Mouse (Mus musculus): ENCODE measurements at regions not wholly inside any gene's neighbourhood (a gene's known extent, or its start where the extent isn't known, plus 50 kb on each side); places are given as distances from the start of the nearest gene placed in this dataset.
A peak's percentile ranks its signal among the peaks of the same experiment; 100 is the strongest.

GRCm38 (mm10) chr14:24550763-24551471 lies 64.0 kb downstream of the Rps24 start:
- DNase-seq (ENCODE audit: low read depth, low spot score), result no peak

GRCm38 (mm10) chr14:24551472-24551783 lies 64.5 kb downstream of the Rps24 start:
- DNase-seq (ENCODE audit: low read depth, low spot score), result no peak

DNA sequence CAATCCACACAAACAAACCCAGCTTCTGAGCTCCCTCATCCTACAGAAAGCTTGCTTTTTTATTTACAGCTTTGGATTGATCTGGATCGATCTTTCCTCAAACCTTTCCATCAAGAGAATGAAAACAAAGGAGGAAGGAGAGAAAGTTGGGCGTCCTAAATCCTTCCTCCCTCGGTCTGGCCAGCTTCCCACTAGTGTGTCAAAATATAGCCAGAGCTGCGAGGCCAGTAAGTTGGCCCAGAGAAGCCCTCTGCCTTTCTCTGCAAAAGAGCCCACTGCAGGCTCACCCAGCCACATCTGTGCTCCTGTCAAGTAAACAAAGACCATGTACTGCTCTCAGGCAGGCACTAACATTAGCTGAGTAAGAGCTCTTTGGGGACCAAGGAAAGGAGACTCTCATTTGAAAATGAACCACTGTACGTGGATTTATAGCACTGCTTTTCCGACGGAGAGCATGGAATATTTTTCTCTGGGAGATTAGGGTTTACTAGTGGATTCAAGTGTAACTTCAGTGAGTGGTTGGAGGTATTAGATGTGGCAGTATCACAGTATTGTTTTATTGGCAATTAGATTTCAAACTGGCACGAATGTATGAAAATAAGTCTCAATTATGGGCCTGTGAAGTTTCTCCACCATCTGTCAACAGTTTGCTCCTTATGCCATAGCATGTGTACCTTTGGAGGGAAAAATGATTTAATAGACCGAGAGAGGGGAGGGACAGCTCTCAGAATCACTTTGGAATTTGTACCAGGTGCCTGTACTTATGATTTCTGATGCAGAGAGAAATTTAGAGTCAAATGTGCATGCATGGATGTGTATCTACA lies 78.1 kb downstream of the Rps24 start:
- DNase-seq (ENCODE audit: low read depth, low spot score), result no peak

GRCm38 (mm10) chr14:24565718-24566322 lies 78.9 kb downstream of the Rps24 start:
- DNase-seq (ENCODE audit: low read depth, low spot score), result no peak

- no peak for DNase-seq (ENCODE audit: low read depth, low spot score)
Observed at GRCm38 (mm10) chr14:24575111-24575510, 88.2 kb downstream of the Rps24 start.

GRCm38 (mm10) chr14:24578535-24579111 lies 91.7 kb downstream of the Rps24 start:
- DNase-seq (ENCODE audit: low read depth, low spot score), result no peak

GRCm38 (mm10) chr14:24579153-24579795 lies 92.3 kb downstream of the Rps24 start:
- DNase-seq (ENCODE audit: low read depth, low spot score), result peak; percentile 36

- DNase-seq (ENCODE audit: low read depth, low spot score), result no peak
Observed at GRCm38 (mm10) chr14:24586133-24586908, 99.4 kb downstream of the Rps24 start.

DNA sequence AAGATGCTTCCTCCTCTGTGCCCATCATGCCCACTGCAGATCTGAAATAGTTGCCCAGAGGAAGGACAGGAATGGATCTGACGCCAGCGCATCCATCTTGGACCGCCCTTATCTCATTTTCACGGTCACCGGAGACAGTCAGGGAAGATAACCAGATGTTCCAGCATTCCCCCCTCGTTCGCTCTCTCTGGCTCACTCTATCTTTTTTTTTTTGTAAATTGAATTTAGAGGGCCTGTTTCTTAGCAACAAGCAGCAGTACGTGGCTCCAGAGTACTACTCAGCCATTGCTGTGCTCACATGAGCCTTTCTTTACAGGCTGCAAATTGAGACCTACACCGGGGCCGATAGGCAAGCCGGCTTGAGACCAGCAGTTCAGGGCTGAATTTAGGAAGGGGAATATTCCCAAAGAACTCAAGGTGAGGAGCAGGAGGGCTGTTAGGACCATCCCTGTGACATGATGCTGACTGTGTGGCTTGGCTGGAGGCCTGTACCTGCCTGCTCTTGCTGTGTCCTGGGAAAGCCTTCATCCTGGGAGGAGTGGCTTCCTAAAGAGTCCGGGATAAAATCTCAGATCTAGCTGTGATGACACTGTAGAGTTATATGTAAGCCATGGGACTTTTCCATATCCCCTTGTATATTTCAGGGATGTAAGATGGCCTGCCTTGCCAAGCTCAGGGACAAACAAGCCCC lies 100.2 kb downstream of the Rps24 start:
- DNase-seq (ENCODE audit: low read depth, low spot score), result no peak

DNA sequence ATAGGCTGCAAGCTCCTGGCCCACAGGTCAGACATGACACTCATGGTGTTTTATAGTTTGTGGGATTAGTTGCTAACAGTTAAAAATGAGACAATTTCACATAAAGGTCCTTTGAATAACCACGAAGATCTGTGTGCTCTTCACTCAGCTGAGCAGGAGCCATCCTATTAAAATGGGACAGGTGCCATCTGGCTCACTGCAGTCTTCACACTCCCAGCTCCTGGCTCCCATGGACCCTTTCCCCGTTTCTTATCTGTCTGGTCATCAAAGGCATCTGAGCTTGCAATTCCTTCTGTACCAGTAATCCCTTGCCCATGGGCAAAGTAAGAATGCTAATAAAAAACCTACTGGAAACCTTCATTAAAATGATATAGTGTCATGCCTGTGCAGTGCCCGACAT lies 101.1 kb downstream of the Rps24 start:
- DNase-seq (ENCODE audit: low read depth, low spot score), result no peak

- DNase-seq (ENCODE audit: low read depth, low spot score), result peak; percentile 37
Observed at GRCm38 (mm10) chr14:24606444-24607173, 119.7 kb downstream of the Rps24 start.

GRCm38 (mm10) chr14:24608356-24608755 lies 121.4 kb downstream of the Rps24 start:
- DNase-seq (ENCODE audit: low read depth, low spot score), result no peak

- no peak for DNase-seq (ENCODE audit: low read depth, low spot score)
Observed at GRCm38 (mm10) chr14:24612254-24612995, 125.5 kb downstream of the Rps24 start.

GRCm38 (mm10) chr14:24615776-24616175 lies 128.9 kb downstream of the Rps24 start:
- DNase-seq (ENCODE audit: low read depth, low spot score), result no peak

GRCm38 (mm10) chr14:24616306-24617125 lies 129.6 kb downstream of the Rps24 start:
- DNase-seq (ENCODE audit: low read depth, low spot score), result no peak

DNA sequence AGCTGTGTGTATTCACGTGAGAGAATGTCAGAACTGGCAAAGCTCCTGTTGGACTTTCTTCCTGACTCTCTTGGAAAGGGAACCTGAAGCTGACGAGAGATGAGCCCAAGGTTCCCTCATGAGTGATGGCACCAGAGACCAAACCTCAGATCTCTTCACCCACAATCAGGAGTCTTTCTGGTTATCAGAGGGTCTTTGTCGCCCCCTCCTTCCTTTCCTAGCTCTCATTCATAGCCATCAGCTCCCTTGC lies 130.1 kb downstream of the Rps24 start:
- no peak for DNase-seq (ENCODE audit: low read depth, low spot score)

DNA sequence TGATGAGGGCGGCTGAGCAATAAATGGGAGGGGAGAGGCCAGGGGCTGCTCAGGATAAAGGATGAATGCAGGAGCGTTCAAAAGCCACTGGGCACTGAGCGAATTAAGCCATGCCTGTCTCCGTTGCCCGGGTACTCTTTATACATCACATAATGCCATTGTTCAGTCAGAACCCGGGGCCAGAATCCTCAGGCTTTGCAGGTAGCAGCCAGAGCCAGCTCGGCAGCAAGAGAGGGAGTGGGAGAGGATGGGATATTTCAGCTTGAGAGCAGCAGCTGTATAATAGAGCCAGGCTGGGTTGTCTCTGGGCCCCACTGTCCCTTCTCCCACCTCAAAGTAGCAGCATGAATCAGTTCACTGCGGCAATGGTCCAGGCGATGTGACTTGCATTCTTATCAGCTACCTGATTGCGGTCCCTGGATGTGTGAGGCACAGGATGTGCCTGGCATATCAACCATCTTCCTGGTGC lies 130.5 kb downstream of the Rps24 start:
- no peak for DNase-seq (ENCODE audit: low read depth, low spot score)

Measured in forelimb bud, embryonic 11.5 days (tissue).